Mouse (Mus musculus) gastrocnemius, adult 18-20 months (tissue): ENCODE data around the gene Prcd. TPM values are rescaled to one million over a fixed set of nuclear protein-coding genes. Genes with fewer than 3 reads are reported as not detected.

Experiments used
- DNase-seq: peaks from one replicate; pipeline ENCODE4 v3.0.0; 2021; ENCODE audit warnings: low spot score
- total RNA-seq, 2 experiments: library from RNA; stranded (reverse); gene quantifications; 2 replicates each; pipeline ENCODE4 v1.2.3; 2021

Gene Prcd
- total RNA-seq, 2 experiments from 2014 or later = 0.34 to 0.50 TPM

- no peak for DNase-seq
Observed at GRCm38 (mm10) chr11:116687897-116688296, 34.6 kb downstream of the Prcd start.

DNA sequence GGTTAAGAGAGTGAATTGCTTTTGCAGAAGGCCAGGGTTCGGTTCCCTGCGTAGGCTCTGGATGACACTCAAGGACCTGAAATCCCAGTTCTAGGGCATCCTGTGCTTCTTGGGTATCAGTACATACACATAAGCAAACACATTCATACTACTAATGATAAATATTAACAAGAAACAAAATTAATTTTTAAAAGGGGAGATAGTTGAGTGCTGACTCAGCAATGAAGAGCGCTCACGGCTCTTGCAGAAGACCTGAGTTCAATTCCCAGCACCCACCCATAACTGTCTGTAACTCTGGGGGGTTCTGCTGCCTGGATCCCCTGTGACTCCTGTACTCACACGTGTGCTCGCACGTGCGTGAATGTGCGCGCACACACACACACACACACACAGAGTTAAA is 36.3 kb downstream of the Prcd start:
- DNase-seq = no peak

DNA sequence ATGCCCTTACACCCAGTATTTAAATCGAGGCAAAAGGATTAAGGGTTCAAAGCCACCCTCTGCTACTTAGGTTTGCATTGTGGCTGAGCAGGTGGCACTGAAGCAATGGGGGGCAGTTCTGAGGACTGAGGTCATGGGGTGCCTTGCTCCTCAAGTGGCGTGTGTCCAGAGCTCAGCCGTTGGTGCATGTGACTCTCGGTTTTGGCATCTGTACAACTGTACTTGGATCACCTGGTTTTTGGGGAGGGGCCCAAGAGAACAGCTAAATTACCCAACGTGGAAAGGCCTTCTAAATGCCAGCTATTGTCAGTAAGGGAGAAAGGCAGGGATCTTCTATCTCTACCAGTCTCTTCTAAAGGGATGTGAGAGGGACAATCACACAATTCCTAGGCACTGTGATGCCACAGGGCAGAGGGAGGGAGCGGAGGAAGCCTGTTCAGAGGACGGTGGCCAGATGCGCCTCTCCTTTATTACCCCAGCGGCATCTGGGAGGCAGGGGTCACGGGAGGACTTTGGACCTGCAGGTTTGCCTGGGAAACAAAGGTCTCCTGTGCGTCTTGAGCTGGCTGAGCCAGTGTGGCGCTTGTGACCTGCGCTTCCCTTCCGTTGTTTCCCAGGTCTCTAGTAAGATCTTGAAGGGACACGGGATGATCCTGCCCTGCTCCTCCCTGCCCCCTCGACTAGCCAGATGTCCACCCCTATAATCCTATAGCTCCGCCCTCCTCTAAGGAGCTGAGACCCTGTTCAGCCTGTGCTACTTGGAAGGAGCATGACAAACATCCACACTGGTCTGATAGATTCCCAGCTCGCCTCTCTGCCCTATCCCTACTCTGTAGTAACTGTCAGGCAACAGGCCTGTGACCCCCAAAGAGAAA is 37.6 kb downstream of the Prcd start:
- no peak for DNase-seq

- no peak for DNase-seq
Observed at GRCm38 (mm10) chr11:116693899-116694249, 40.5 kb downstream of the Prcd start.

DNA sequence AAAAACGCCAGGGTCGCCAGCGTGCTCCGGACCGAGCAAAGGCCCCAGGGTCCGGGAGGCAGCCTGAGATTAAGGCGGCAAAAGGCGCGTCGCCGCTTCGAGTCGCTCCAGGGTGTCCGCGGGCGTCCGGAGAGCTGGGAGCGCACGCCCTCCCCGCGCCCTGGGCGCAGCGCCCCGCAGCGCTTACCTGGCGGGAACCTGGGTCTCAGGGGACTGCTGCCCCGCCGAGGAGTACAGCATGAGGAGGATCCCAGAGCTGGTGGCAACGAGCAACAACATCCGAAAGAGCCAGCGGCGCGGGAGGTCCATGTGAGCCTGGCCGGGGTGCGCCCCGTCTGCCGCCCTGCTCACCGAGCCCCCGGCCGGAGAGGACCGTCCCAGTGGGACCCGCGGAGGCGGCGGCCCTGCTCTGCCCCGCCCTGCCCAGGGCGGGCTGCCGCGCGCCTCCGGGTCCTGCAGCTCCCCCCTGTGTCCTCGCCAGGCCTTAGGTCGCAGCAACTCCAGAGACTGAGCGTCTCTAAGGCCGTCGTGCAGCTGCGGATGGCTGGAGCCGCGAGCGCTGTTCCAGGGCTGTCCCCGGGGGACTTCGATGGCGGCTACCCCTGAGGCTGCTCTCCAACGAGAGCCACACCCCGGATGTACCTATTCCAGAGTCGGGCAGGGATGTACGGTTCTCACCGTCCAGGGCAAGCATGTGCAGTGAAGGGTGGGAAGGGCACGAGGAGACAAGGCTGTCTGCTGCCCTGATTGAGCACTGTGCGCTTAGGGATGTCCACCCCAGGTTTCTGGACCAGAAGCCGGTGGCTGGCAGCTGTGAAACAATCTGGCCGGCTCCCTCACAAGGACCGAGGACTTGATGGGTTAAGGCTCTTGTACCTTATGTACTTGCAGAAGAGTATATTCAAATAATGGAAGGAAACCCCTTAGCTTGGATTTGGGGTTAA is 41.2 kb downstream of the Prcd start:
- peak; percentile 28 for DNase-seq

- DNase-seq = no peak
Observed at GRCm38 (mm10) chr11:116695194-116695880, 42.0 kb downstream of the Prcd start.

DNA sequence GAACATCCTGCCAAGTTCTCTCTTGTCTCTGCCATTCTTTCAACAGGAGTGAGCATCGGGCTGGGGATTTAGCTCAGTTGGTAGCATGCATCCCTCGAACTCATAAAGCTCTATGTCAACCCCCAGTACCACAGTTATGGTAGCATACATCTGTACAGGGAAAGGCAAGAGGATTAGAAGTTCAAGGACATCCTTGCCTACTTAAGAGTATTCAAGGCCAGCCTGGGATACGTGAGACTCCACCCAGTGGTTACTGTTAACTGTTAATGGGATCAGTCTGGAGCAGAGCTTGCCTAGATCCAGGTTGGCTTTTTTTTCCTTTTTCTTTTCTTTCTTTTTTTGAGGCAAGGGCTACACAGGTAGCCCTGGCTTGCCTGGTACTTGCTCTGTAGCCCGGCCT is 43.1 kb downstream of the Prcd start:
- no peak for DNase-seq

- no peak for DNase-seq
Observed at GRCm38 (mm10) chr11:116697521-116697920, 44.2 kb downstream of the Prcd start.

DNA sequence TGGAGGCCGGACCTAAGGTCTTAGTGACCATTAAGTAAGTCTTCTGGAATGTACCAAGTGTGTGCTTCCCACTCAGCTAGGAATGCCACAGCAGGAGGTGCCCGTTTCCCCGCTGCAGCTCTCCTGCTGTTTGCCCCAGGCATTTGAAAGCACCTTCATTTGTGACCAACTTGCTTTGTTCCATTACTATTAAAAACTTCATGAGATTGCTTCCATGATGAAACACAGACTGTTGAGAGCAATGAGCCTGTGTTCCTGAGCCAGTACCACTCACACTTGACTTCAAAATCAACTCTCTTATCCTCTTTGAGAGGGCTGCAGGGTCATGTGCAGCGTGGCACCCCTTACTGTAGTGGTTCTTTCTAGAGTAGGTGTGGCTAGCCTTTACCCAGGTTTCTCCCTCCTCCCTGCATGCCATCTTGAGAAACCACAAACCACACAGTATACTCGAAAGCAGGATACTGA is 48.1 kb downstream of the Prcd start:
- no peak for DNase-seq

DNA sequence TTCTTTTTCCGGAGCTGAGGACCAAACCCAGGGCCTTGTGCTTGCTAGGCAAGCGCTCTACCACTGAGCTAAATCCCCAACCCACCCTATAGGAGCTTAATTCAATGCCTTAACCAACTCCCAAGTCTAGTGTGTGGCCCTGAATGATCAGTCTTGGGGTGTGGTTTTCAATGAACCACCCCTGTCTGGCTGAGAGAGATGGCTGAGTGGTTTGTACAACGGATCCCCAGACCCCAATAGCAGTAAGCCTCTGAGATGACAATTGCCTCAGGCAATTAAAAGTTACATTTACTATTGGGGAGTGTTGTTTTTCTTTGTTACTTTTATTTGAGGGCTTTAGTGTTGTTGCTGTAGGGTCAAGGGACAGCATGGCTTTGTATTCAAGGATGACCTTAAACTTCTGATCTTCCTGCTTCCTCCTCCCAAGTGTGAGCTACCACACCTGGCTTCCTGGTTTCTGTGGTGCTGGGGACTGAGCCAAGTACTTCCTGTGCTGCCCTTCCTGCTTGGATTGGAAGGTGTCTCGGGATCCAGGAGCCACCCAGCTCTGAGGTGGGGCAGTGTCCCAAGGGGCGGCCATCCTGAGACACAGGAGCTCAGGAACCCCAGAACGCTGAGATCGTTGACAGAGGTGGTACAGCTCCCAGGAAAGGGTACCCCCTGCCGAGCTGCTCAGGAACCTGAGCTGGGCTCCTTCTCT is 51.2 kb downstream of the Prcd start:
- DNase-seq = no peak

DNA sequence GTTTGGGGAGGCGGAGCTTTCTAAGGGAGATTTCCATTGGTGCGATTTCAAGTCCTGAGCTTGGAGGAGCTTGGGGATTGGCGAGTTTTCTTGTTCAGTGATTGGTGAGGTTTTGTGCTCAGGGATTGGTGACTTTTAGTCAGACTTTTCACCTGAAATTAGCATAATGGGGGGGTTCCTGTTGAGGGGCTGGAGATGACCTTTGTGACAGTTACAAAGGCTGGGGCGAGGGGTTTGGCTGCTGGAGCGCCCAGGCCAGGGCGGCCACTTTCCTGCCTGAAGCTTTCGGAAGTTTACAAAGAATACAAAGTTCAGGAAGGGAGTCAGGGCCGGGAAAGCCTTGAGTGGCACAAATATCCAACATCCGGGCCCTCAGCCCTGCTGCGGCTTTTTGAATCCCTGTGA is 51.9 kb downstream of the Prcd start:
- no peak for DNase-seq

DNA sequence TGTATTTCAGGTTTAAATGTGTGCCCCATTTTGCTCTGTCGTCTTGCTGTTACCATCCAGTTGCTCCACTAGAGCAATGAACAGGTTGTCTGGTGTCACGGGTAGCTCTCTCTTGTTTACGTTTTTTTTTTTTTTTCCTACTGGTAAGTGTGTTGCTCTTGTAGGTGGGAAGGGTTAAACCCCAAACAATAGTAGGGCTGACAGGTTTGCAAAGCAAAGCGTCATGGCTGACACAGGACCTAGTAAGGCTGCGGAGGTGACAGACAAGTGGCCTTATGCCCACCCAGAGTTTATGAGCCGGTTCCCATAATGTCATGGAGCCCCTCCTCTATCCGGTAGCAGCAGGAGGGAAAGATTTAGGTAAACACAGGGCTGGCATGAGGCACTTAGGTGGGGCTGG is 53.0 kb downstream of the Prcd start:
- DNase-seq = no peak

DNA sequence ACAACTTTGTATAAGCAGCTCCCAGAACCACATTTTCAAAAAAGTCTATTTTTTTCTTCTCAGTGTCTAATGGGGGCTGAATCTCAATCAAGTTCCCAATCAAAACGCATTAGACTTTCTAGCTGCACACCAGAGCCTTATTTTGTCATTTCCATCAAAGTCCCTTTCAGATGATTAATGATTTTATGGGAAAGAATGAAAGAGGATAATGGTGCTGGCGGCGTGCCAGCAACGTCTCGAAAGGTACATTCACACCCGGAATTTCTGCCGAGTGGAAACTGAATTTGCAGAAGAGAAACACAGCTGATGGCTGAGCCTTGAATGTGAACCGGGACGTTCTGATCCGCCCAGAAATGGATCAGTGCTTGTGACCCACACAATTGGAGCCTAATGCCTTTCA is 56.8 kb downstream of the Prcd start:
- no peak for DNase-seq

DNA sequence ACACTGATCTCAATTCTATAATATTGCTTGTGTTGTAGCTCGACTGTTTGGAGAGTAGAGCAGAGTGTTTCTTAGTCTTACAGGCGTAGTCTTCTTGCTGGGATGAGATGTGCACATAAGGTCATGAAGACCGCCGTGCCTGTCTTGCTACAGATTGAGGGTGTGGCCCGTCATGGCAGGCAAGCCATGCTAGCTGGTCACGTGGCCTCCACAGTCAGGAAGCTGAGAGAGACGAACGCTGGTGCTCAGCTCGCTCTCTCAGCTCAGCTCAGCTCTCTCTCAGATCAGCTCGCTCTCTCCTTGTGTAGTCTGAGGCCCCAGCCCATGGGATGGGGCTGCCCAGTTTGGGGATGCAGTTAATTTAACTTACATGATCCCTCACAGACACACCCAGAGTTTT is 57.5 kb downstream of the Prcd start:
- DNase-seq = no peak

DNA sequence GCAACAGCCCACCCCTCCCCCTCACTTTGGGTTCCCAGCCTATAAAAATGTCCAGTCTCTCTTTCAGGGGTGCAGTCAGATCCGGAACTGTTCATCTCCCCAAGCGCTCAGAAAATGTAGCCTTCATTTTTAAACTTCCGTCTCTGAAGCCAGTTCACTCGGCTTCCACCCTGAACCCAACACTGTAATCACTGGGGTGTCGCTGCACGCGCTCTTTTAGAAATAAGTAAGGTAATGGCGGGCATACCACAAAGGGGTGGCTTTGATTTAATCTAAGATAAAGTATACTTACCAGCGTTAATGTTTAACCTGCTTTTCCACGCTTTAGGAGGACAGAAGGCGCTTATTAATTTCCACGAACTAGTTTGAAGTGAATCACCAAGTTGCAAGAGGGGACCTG is 60.7 kb downstream of the Prcd start:
- no peak for DNase-seq

Other genes with a start within 250 kb of the Prcd start
- gene Rnf157, start 240.5 kb upstream of the Prcd start, total RNA-seq = 10 to 100 TPM; 24.2 to 27.5 TPM
- gene Ubald2, start 219.4 kb upstream of the Prcd start, total RNA-seq = 10 to 100 TPM; 32.1 to 45.8 TPM
- gene Qrich2, start 187.3 kb upstream of the Prcd start, total RNA-seq = not detected
- 10 to 100 TPM; 12.3 to 12.5 TPM for gene Prpsap1, start 159.3 kb upstream of the Prcd start, total RNA-seq
- gene Sphk1, start 122.6 kb upstream of the Prcd start, total RNA-seq = under 1 TPM; 0.80 to 0.88 TPM
- gene Ube2o, start 72.1 kb upstream of the Prcd start, total RNA-seq = 10 to 100 TPM; 22.9 to 25.2 TPM
- gene Aanat, start 67.1 kb upstream of the Prcd start, total RNA-seq = not detected
- gene Rhbdf2, start 26.5 kb upstream of the Prcd start, total RNA-seq = 10 to 100 TPM; 11.2 to 11.9 TPM
- 10 to 100 TPM; 10.5 to 15.0 TPM for gene Cygb, start 779 bp downstream of the Prcd start, total RNA-seq
- not detected for gene St6galnac1, start 122.0 kb downstream of the Prcd start, total RNA-seq
- 1 to 10 TPM; 5.2 to 8.2 TPM for gene Mxra7, start 174.5 kb downstream of the Prcd start, total RNA-seq
- gene Mettl23, start 189.7 kb downstream of the Prcd start, total RNA-seq = 10 to 100 TPM; 40.1 to 41.4 TPM
- gene Jmjd6, start 189.9 kb downstream of the Prcd start, total RNA-seq = 10 to 100 TPM; 18.4 to 28.1 TPM
- gene Mfsd11, start 198.9 kb downstream of the Prcd start, total RNA-seq = 10 to 100 TPM; 19.1 to 26.2 TPM
- gene Srsf2, start 199.6 kb downstream of the Prcd start, total RNA-seq = 10 to 100 TPM; 68.0 to 72.0 TPM